Mouse (Mus musculus) heart, embryonic 12.5 days (tissue): ENCODE results near the gene Prh1. TPM values are rescaled to one million over a fixed set of nuclear protein-coding genes. Genes with fewer than 3 reads are reported as not detected.
"Not testable (repeated sequence)": the region's sequence is repeated elsewhere in the genome, so short reads cannot be mapped to it uniquely, and the experiment has no call there.

Experiments
- ATAC-seq: fragments of 200-750 bp; cut with Nextera tagmentation; 2 replicates; pipeline ENCODE4 v1.8.0; 2017; ENCODE audit warnings: moderate TSS enrichment, moderate library complexity; ENCODE audit not compliant: insufficient number of reproducible peaks, low FRiP score
- H3K27ac ChIP-seq: fragments of 300-500 bp; sonication (generic); 2 replicates; pipeline ENCODE4 v1.5.1; 2016; ENCODE audit warnings: mild to moderate bottlenecking, moderate library complexity; ENCODE audit not compliant: poor library complexity, severe bottlenecking
- H3K27me3 ChIP-seq: fragments of 300-500 bp; sonication (generic); replicated peaks from 2 replicates; pipeline ENCODE4 v1.6.1; 2016; ENCODE audit warnings: mild to moderate bottlenecking, moderate library complexity
- H3K36me3 ChIP-seq: fragments of 300-500 bp; sonication (generic); 2 replicates; pipeline ENCODE4 v1.6.1; 2016; ENCODE audit warnings: mild to moderate bottlenecking, moderate library complexity
- H3K4me1 ChIP-seq: fragments of 300-500 bp; sonication (generic); replicated peaks from 2 replicates; pipeline ENCODE4 v1.6.1; 2016; ENCODE audit warnings: mild to moderate bottlenecking
- H3K4me2 ChIP-seq: fragments of 300-500 bp; sonication (generic); 2 replicates; pipeline ENCODE4 v1.6.1; 2016; ENCODE audit warnings: mild to moderate bottlenecking, moderate library complexity
- H3K4me3 ChIP-seq: fragments of 300-500 bp; sonication (generic); 2 replicates; pipeline ENCODE4 v1.5.1; 2016; ENCODE audit warnings: mild to moderate bottlenecking
- H3K9ac ChIP-seq: fragments of 300-500 bp; sonication (generic); 2 replicates; pipeline ENCODE4 v1.6.1; 2016; ENCODE audit warnings: mild to moderate bottlenecking, moderate library complexity
- H3K9me3 ChIP-seq: fragments of 300-500 bp; sonication (generic); replicated peaks from 2 replicates; pipeline ENCODE4 v1.6.1; 2016; ENCODE audit warnings: mild to moderate bottlenecking, moderate library complexity
- WGBS: fragments of 180-500 bp; shearing (Covaris S2); methylation state at CpG from one replicate; pipeline ENCODE4 v1.1.7; 2016; 5-methylcytosine and 5-hydroxymethylcytosine counted together
- polyA plus RNA-seq: library from polyadenylated mRNA; unstranded; fragments of >200 nt; fragmentation: Nextera tagmentation; extraction: Ambion mirVana; gene quantifications from 2 replicates; pipeline ENCODE4 v1.2.1, GENCODE M21; 2016

The Prh1 gene
- polyA plus RNA-seq: not detected in 2 replicates

DNA sequence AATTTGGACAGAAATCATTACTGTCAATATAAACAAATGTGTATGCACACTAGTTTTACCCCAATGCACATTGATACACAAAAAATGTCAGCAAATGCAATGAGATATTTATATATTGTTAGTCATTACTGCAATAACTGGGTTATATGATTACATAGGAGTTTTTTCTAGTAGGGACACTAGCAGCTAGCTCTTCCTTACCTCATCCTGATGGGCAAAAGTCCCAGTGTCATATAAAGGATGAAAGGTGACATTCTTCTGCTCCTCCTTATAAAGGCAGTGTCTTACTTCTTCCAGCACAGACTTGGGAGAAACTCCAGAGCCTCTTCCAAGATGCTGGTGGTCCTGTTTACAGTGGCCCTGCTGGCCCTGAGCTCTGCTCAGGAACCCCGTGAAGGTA, at the start of gene Prh1:
Prh1 (plus strand) TSS at position 301 of the 400 bp plus-strand sequence.
- H3K36me3 ChIP-seq, ATAC-seq, H3K9ac ChIP-seq, H3K27me3 ChIP-seq, H3K9me3 ChIP-seq, H3K27ac ChIP-seq, H3K4me1 ChIP-seq, H3K4me3 ChIP-seq, H3K4me2 ChIP-seq: not testable (repeated sequence)
- WGBS: 59% methylated on average over 1 of the region's 1 CpGs

DNA sequence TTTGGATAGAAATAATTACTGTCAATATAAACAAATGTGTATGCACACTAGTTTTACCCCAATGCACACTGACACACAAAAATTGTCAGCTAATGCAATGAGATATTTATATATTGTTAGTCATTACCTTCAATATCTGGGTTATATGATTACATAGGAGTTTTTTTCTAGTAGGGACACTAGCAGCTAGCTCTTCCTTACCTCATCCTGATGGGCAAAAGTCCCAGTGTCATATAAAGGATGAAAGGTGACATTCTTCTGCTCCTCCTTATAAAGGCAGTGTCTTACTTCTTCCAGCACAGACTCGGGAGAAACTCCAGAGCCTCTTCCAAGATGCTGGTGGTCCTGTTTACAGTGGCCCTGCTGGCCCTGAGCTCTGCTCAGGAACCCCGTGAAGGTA, 26.0 kb downstream of the Prh1 start, which contains the start of gene Prp2:
Prp2 (plus strand) TSS at position 301 of the 400 bp plus-strand sequence.
- not testable (repeated sequence) for H3K9me3 ChIP-seq, H3K27ac ChIP-seq, H3K36me3 ChIP-seq, H3K4me1 ChIP-seq, H3K9ac ChIP-seq, H3K4me2 ChIP-seq, H3K4me3 ChIP-seq, H3K27me3 ChIP-seq, ATAC-seq
- WGBS: 59% methylated on average over 2 of the region's 2 CpGs

Other genes starting within 250 kb of the Prh1 start
- not detected in 2 replicates for gene Gm8882, start 205.7 kb upstream of the Prh1 start, polyA plus RNA-seq
- gene Prp2, start 26.1 kb downstream of the Prh1 start, polyA plus RNA-seq: not detected in 2 replicates
- not detected in 2 replicates for gene A630073D07Rik, start 81.7 kb downstream of the Prh1 start, polyA plus RNA-seq
- not detected in 2 replicates for gene Tas2r120, start 87.1 kb downstream of the Prh1 start, polyA plus RNA-seq
- not detected in 2 replicates for gene Tas2r121, start 131.2 kb downstream of the Prh1 start, polyA plus RNA-seq
- not detected in 2 replicates for gene Tas2r122, start 142.1 kb downstream of the Prh1 start, polyA plus RNA-seq
- gene Tas2r115, start 168.2 kb downstream of the Prh1 start, polyA plus RNA-seq: not detected in 2 replicates
- not detected in 2 replicates for gene Tas2r124, start 184.9 kb downstream of the Prh1 start, polyA plus RNA-seq
- not detected in 2 replicates for gene Tas2r102, start 192.3 kb downstream of the Prh1 start, polyA plus RNA-seq
- not detected in 2 replicates for gene Tas2r136, start 208.4 kb downstream of the Prh1 start, polyA plus RNA-seq
- not detected in 2 replicates for gene Tas2r117, start 233.0 kb downstream of the Prh1 start, polyA plus RNA-seq